Mouse (Mus musculus): Measurements from ENCODE around the gene Olfr987. TPM values are rescaled to one million over a fixed set of nuclear protein-coding genes. Genes with fewer than 3 reads are reported as not detected.

The Olfr987 gene
- not detected in 2 replicates for polyA plus RNA-seq (2015; fragmentation: Nextera tagmentation; extraction: Ambion mirVana)

GRCm38 (mm10) chr2:85339215-85339614 lies at the start of gene Olfr987:
Olfr987 (minus strand) TSS chr2:85339315.

GRCm38 (mm10) chr2:85363127-85363526 lies 24.0 kb upstream of the Olfr987 start, which contains the start of gene Olfr988:
Olfr988 (minus strand) TSS chr2:85363227.

Other genes with a start within 250 kb of the Olfr987 start
- gene Aplnr, start 203.1 kb downstream of the Olfr987 start, polyA plus RNA-seq (2015; fragmentation: Nextera tagmentation; extraction: Ambion mirVana), result 15.5 and 30.7 TPM in 2 replicates
- 1.9 and 2.1 TPM in 2 replicates for gene Lrrc55, start 142.1 kb downstream of the Olfr987 start, polyA plus RNA-seq (2015; fragmentation: Nextera tagmentation; extraction: Ambion mirVana)
- gene Olfr988, start 23.9 kb upstream of the Olfr987 start, polyA plus RNA-seq (2015; fragmentation: Nextera tagmentation; extraction: Ambion mirVana), result not detected in 2 replicates
- not detected in 2 replicates for gene Olfr992, start 70.2 kb upstream of the Olfr987 start, polyA plus RNA-seq (2015; fragmentation: Nextera tagmentation; extraction: Ambion mirVana)
- gene Olfr993, start 75.6 kb upstream of the Olfr987 start, polyA plus RNA-seq (2015; fragmentation: Nextera tagmentation; extraction: Ambion mirVana), result not detected in 2 replicates
- gene Olfr994, start 97.1 kb upstream of the Olfr987 start, polyA plus RNA-seq (2015; fragmentation: Nextera tagmentation; extraction: Ambion mirVana), result not detected in 2 replicates
- not detected in 2 replicates for gene Olfr995, start 104.3 kb upstream of the Olfr987 start, polyA plus RNA-seq (2015; fragmentation: Nextera tagmentation; extraction: Ambion mirVana)
- gene 4833423E24Rik, start 179.7 kb upstream of the Olfr987 start, polyA plus RNA-seq (2015; fragmentation: Nextera tagmentation; extraction: Ambion mirVana), result 0.19 and 0.83 TPM in 2 replicates
- not detected in 2 replicates for gene Olfr996, start 239.9 kb upstream of the Olfr987 start, polyA plus RNA-seq (2015; fragmentation: Nextera tagmentation; extraction: Ambion mirVana)
- gene Olfr998, start 249.6 kb upstream of the Olfr987 start, polyA plus RNA-seq (2015; fragmentation: Nextera tagmentation; extraction: Ambion mirVana), result 0.22 TPM in 1 of 2 replicates, not detected in the other

All from adrenal gland, postnatal 0 days (tissue).